Comparison of ENCODE assay signal across 10 mouse cellular contexts in the genomic region with DNA sequence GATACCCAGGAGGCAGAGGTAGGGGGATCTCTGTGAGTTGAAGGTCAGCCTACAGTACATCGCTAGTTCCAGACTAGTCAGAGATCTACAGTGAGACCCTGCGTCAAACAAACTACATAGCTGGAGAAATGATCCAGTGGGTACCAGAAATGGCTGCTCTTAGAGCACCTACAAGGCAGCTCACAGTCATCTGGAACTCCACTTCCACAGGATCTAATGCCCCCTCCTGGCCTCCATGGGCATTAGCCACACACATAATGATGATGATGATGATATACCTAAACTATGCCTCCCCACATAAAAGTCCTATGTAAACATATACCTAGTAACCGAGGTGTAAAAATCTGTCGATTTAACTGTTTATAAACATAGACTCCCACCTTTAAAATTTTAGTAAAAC.
DNase-seq lines count a peak whose midpoint lies in the region; ATAC-seq and TF ChIP-seq lines count a peak whose summit lies in the region.
"Had no signal": no experiment of that assay in that cellular context is flagged by ENCODE, and none has a peak within 500 bp of the region (broad histone marks: within the 10 kb centered on the region; RNA-seq: fewer than 3 reads in every experiment).

No protein-coding gene starts in this region.

- peaks cover 10% of the 10 kb centered on the region for H3K36me3 ChIP-seq in heart, adult 2 months (ENCODE audit: control insufficient read depth, insufficient read depth, low read length)
- H3K36me3 ChIP-seq in stomach, postnatal 0 days (ENCODE audit: control insufficient read depth, insufficient read depth, low read length): peaks cover 7% of the 10 kb centered on the region; the same call in 1 of the 2 replicates

- no peaks in the 10 kb centered on the region for H3K27me3 ChIP-seq in heart, adult 2 months (ENCODE audit: control insufficient read depth, insufficient read depth, low read length)
- no peaks in the 10 kb centered on the region for H3K27me3 ChIP-seq in stomach, postnatal 0 days (ENCODE audit: control insufficient read depth, insufficient read depth, low read length)
- H3K27me3 ChIP-seq: liver, embryonic 15.5 days had no signal

- WGBS in heart, adult 2 months: 86% methylated on average over 4 of the region's 4 CpGs
- 61% methylated on average over 4 of the region's 4 CpGs for WGBS in stomach, postnatal 0 days

- H3K4me1 ChIP-seq in heart, adult 2 months (ENCODE audit: control insufficient read depth, insufficient read depth, low read length): no peaks in the 10 kb centered on the region
- H3K4me1 ChIP-seq in stomach, postnatal 0 days (replicated peaks; ENCODE audit: control insufficient read depth, insufficient read depth): no peaks in the 10 kb centered on the region
- H3K4me1 ChIP-seq: liver, embryonic 15.5 days had no signal

- no peak overlapping the region for H3K4me3 ChIP-seq in heart, adult 2 months
- no peak overlapping the region for H3K4me3 ChIP-seq in stomach, postnatal 0 days (ENCODE audit: low read depth, low read length)
- H3K4me3 ChIP-seq: liver, embryonic 15.5 days had no signal

- H3K4me2 ChIP-seq in stomach, postnatal 0 days (replicated peaks; ENCODE audit: low read depth): no peak overlapping the region
- H3K4me2 ChIP-seq: liver, embryonic 15.5 days had no signal

- TF ChIP-seq POLR2A in heart, adult 2 months (IDR thresholded peaks at IDR 0.05; ENCODE audit: insufficient read depth, low read depth, low read length): no peak

- H3K9me3 ChIP-seq in stomach, postnatal 0 days (ENCODE audit: control insufficient read depth, low read length): no peaks in the 10 kb centered on the region
- H3K9me3 ChIP-seq: liver, embryonic 15.5 days had no signal

- peak; percentile 46 for ATAC-seq in inflammation-experienced regulatory T-cells, adult 6 months
- no peak for ATAC-seq in stomach, postnatal 0 days (ENCODE audit: low FRiP score, low TSS enrichment)

- H3K27ac ChIP-seq in heart, adult 2 months: no peak overlapping the region
- no peak overlapping the region for H3K27ac ChIP-seq in stomach, postnatal 0 days (replicated peaks)
- H3K27ac ChIP-seq: liver, embryonic 15.5 days had no signal

- intact Hi-C loops in heart, adult 2 months (cut with DNase I): loop anchor here (2.0 to 5.0 kb wide), 3 partner anchors 34 to 106 kb away; partner anchors contain the start of genes Gm20390, Nme1 and Spag9

- no peak overlapping the region for H3K9ac ChIP-seq in heart, adult 2 months (ENCODE audit: low read depth, low read length)
- H3K9ac ChIP-seq in stomach, postnatal 0 days (ENCODE audit: low read length): no peak overlapping the region
- H3K9ac ChIP-seq: liver, embryonic 15.5 days had no signal

- DNase-seq in heart, adult 2 months: peak in 1 of 2 experiments; percentile 14
- DNase-seq in heart, adult 9 months (ENCODE audit: low spot score in 2 of 2): no peak
- DNase-seq in urinary bladder, postnatal 14 days (ENCODE audit: low spot score): peak; percentile 6
- DNase-seq in urinary bladder, postnatal 4 days (ENCODE audit: low spot score in 2 of 2): no peak
- peak; percentile 17 for DNase-seq in stomach, postnatal 0 days (ENCODE audit: low spot score)
- no peak for DNase-seq in ovary, postnatal 10 days (ENCODE audit: low spot score)
- no peak for DNase-seq in cerebellum, adult 9-10 months
- DNase-seq: adrenal gland, postnatal 25 days had no signal

- H3K79me2 ChIP-seq in heart, adult 2 months (replicated peaks; ENCODE audit: control insufficient read depth, insufficient read depth, low read length): 0 out of 2 replicates have a peak, but pooled peaks cover 2% of the 10 kb centered on the region

- TF ChIP-seq EP300 in heart, adult 2 months (IDR thresholded peaks at IDR 0.05; ENCODE audit: insufficient read depth, low read depth, low read length): no peak
- TF ChIP-seq EP300 in stomach, postnatal 0 days (optimal IDR thresholded peaks at IDR 0.05): no peak

- peak; percentile 76 for TF ChIP-seq CTCF in heart, adult 2 months (IDR thresholded peaks at IDR 0.05)
- peak; percentile 70 for TF ChIP-seq CTCF in stomach, postnatal 0 days (IDR thresholded peaks at IDR 0.05; ENCODE audit: low read depth)

Comparison
In these comparisons a context has a peak if more than half of its experiments do, and no peak if none do; other contexts are left out.
1. DNase-seq: peak in urinary bladder, postnatal 14 days (single experiment) and stomach, postnatal 0 days (single experiment); none in heart, adult 9 months (0 of 2), urinary bladder, postnatal 4 days (0 of 2), ovary, postnatal 10 days (single experiment) and cerebellum, adult 9-10 months (single experiment).